Mouse (Mus musculus) embryonic facial prominence, embryonic 13.5 days (tissue): ENCODE measurements around the gene Ltbp4. TPM values are rescaled to one million over a fixed set of nuclear protein-coding genes. Genes with fewer than 3 reads are reported as not detected.

Source experiments
- ATAC-seq: fragments of 200-750 bp; cut with Nextera tagmentation; 2 replicates; pipeline ENCODE4 v1.8.0; 2017; ENCODE audit warnings: low read depth; ENCODE audit not compliant: insufficient number of reproducible peaks, insufficient read depth, low FRiP score, low TSS enrichment
- H3K27ac ChIP-seq: fragments of 300-500 bp; sonication (generic); 2 replicates; pipeline ENCODE4 v1.5.1; 2015; ENCODE audit warnings: moderate library complexity, mild to moderate bottlenecking, inconsistent platforms
- H3K27me3 ChIP-seq: fragments of 300-500 bp; sonication (generic); 2 replicates; pipeline ENCODE4 v1.6.1; 2015; ENCODE audit warnings: mild to moderate bottlenecking, inconsistent platforms
- H3K36me3 ChIP-seq: fragments of 300-500 bp; sonication (generic); 2 replicates; pipeline ENCODE4 v1.6.1; 2015; ENCODE audit warnings: mild to moderate bottlenecking, inconsistent platforms
- H3K4me1 ChIP-seq: fragments of 300-500 bp; sonication (generic); 2 replicates; pipeline ENCODE4 v1.6.1; 2015; ENCODE audit warnings: inconsistent platforms
- H3K4me2 ChIP-seq: fragments of 300-500 bp; sonication (generic); 2 replicates; pipeline ENCODE4 v1.6.1; 2015; ENCODE audit warnings: moderate library complexity, mild to moderate bottlenecking, inconsistent platforms
- H3K4me3 ChIP-seq: fragments of 300-500 bp; sonication (generic); 2 replicates; pipeline ENCODE4 v1.5.1; 2015; ENCODE audit warnings: mild to moderate bottlenecking, inconsistent platforms
- H3K9ac ChIP-seq: fragments of 300-500 bp; sonication (generic); 2 replicates; pipeline ENCODE4 v1.6.1; 2015; ENCODE audit warnings: mild to moderate bottlenecking, inconsistent platforms
- H3K9me3 ChIP-seq: fragments of 300-500 bp; sonication (generic); 2 replicates; pipeline ENCODE4 v1.6.1; 2016; ENCODE audit warnings: inconsistent platforms
- WGBS: fragments of 180-500 bp; shearing (Covaris S2); methylation state at CpG from one replicate; pipeline ENCODE4 v1.1.7; 2015; ENCODE audit warnings: mixed read lengths; 5-methylcytosine and 5-hydroxymethylcytosine counted together
- polyA plus RNA-seq: library from polyadenylated mRNA; unstranded; fragments of >200 nt; fragmentation: Nextera tagmentation; extraction: Ambion mirVana; gene quantifications from 2 replicates; pipeline ENCODE4 v1.2.1, GENCODE M21; 2015

The Ltbp4 gene
- polyA plus RNA-seq, 1 experiment from 2014 or later = 32.0 TPM

DNA sequence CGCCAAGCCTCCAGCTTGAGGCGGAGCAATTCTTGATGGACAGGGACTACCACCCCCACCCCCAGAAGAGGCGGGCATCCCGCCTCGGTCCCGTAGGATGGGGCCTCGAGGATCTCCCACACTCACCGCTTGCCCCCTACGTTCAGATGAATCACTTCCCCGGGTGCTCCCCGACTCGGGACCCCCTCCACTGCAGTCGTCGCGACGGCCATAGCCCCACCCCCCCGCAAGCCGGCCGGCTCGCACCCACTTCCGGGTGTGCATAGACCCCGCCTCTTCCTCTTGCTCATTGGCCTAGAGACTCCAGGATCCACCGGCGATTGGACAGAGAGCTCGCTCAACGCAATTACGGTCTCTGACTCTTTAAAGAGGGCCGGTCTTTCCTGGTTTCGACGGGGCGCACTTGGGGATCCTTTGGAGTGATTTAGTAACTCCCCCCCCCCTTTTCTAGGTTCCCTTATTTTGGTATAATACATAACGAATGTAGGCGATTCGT lies 18.3 kb upstream of the Ltbp4 start, which contains the start of gene Shkbp1:
TSS of gene Shkbp1 (minus strand) at position 275 of the 496 bp plus-strand sequence.
- peak within 1 kb of the TSS; percentile 76 for H3K4me2 ChIP-seq
- WGBS = under 1% methylated on average over 34 of the region's 34 CpGs
- ATAC-seq = peak; percentile 88
- H3K9ac ChIP-seq = peak within 1 kb of the TSS; percentile 76
- no peaks in the 10 kb centered on the region for H3K9me3 ChIP-seq
- peak within 1 kb of the TSS; percentile 73 for H3K27ac ChIP-seq
- H3K4me1 ChIP-seq = peaks cover 20% of the 10 kb centered on the region
- peaks cover 26% of the 10 kb centered on the region for H3K27me3 ChIP-seq
- peaks cover 29% of the 10 kb centered on the region for H3K36me3 ChIP-seq
- peak within 1 kb of the TSS; percentile 68 for H3K4me3 ChIP-seq

DNA sequence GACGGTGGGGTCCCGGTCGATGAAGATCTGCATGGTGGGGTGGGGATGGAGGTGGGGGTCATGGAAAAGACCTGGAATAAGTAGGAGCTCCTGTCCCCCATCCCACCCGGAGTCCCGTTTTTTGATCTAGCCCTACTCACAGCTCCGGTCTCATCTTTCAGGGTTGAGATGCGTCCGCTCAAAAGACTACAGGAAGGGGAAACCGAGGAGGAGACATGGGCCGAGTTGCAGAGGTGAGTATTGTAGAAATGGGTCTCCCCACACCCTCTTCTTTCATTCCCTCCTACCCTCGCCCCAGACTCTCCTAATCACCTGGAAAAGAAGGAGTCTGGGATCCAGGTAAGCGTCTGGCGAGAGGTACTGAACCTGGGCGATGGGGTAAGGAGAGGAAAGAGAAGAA lies 17.8 kb upstream of the Ltbp4 start:
- H3K27me3 ChIP-seq = peaks cover 26% of the 10 kb centered on the region
- H3K4me3 ChIP-seq = peak overlapping the region; percentile 68
- no peaks in the 10 kb centered on the region for H3K9me3 ChIP-seq
- peak overlapping the region; percentile 76 for H3K9ac ChIP-seq
- WGBS = 6% methylated on average over 14 of the region's 14 CpGs
- peak overlapping the region; percentile 76 for H3K4me2 ChIP-seq
- H3K27ac ChIP-seq = peak overlapping the region; percentile 73
- no peak for ATAC-seq
- peaks cover 34% of the 10 kb centered on the region for H3K36me3 ChIP-seq
- peaks cover 20% of the 10 kb centered on the region for H3K4me1 ChIP-seq

DNA sequence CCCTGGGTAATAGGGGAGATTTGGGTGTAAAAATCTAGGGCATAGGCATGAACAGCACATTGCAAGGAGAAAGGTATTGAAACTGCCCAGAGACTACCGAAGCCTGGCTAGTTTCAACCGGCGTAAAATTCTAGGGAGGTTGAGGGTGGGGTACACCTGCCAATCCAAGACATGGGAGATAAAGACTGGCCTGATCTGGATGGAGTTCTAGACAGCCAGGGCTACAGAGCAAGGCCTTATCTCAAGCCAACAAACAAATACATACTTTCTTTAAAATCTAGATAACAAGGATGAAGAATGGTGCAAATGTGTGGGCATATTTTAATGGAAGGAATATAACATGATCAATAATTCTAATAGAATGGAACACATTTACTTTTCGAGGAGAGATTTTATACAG lies 17.3 kb upstream of the Ltbp4 start:
- no peak for ATAC-seq
- Histone ChIP-seq H3K9me3 (no peaks in the 10 kb centered on the region), H3K36me3 (peaks cover 37% of the 10 kb centered on the region), H3K27ac (no peak overlapping the region), H3K4me3 (peak overlapping the region; percentile 68), H3K27me3 (peaks cover 26% of the 10 kb centered on the region), H3K9ac (peak overlapping the region; percentile 76; the same call in 1 of the 2 replicates), H3K4me2 (peak overlapping the region; percentile 76), H3K4me1 (peaks cover 20% of the 10 kb centered on the region)
- 47% methylated on average over 4 of the region's 4 CpGs for WGBS

DNA sequence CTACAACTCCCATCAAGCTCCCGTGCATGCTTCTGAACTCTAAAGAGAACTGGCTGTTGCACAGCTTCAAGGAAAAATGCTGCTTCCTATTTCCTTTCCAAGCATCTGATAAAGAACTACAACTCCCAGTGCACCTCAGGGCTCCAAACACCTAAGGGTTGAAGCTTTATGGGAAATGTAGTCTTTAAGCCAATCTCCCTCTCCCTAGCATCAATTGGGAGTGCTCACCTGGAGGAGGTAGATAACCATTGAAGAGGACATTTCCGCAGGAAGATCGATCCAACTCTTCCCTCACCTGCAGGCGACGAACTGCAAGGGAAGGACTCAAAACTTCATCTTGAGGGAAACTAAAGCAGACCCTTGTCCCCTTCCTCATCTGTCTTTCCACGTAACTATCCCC lies 16.7 kb upstream of the Ltbp4 start:
- H3K4me2 ChIP-seq = peak overlapping the region; percentile 76
- no peak overlapping the region for H3K9ac ChIP-seq
- peaks cover 43% of the 10 kb centered on the region for H3K36me3 ChIP-seq
- peak overlapping the region; percentile 68 for H3K4me3 ChIP-seq
- no peak overlapping the region for H3K27ac ChIP-seq
- no peak for ATAC-seq
- H3K4me1 ChIP-seq = peaks cover 20% of the 10 kb centered on the region
- WGBS = 30% methylated on average over 6 of the region's 6 CpGs
- no peaks in the 10 kb centered on the region for H3K9me3 ChIP-seq
- H3K27me3 ChIP-seq = peaks cover 26% of the 10 kb centered on the region

DNA sequence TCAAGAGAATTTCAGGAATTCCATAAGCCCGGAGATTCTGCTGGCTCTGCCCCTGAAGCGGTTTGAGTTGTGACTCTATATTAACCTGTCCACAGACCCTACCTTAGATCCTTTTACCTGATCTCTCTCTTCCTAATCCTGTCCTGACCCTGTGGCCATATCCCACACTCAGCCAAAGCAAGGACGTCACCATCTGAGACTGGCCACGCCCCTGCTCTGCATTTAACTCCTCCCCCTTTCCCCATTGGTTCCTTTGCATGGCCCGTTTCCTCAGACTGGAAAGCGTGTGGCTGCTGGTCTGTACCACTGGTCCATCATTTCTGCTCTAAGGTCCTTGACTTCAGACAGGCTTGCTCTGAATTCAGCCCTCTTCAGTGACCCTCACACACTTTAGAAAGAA lies 8.0 kb upstream of the Ltbp4 start:
- ATAC-seq = no peak
- H3K9me3 ChIP-seq = no peaks in the 10 kb centered on the region
- peaks cover 83% of the 10 kb centered on the region for H3K36me3 ChIP-seq
- no peak overlapping the region for H3K27ac ChIP-seq
- no peaks in the 10 kb centered on the region for H3K27me3 ChIP-seq
- H3K9ac ChIP-seq = no peak overlapping the region
- no peak overlapping the region for H3K4me2 ChIP-seq
- 23% methylated on average over 6 of the region's 6 CpGs for WGBS
- H3K4me3 ChIP-seq = no peak overlapping the region
- no peaks in the 10 kb centered on the region for H3K4me1 ChIP-seq

DNA sequence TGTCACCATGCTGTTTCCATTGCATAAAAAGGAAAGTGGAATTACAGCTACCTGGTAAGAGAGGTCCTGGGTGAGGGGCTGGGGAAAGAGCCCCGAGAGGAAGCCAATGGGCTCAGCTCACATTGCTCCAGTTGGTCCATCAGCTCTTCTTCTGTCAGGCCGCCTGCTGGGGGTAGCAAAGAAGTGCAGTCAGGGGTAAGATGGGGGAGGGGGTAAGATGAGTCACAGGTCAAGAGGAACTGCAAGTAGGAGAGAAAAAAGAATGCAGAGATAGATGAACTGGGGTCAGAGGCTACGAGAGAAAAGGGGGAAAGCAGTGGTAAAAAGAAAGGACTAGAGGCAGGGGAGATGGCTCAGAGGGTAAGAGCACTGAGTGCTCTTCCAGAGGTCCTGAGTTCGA lies 5.1 kb upstream of the Ltbp4 start:
- H3K4me3 ChIP-seq = no peak overlapping the region
- no peak overlapping the region for H3K9ac ChIP-seq
- WGBS = 48% methylated on average over 4 of the region's 4 CpGs
- no peak overlapping the region for H3K27ac ChIP-seq
- peaks cover 15% of the 10 kb centered on the region for H3K27me3 ChIP-seq
- no peak overlapping the region for H3K4me2 ChIP-seq
- H3K36me3 ChIP-seq = peaks cover 56% of the 10 kb centered on the region
- no peaks in the 10 kb centered on the region for H3K9me3 ChIP-seq
- H3K4me1 ChIP-seq = peaks cover 4% of the 10 kb centered on the region
- ATAC-seq = no peak

DNA sequence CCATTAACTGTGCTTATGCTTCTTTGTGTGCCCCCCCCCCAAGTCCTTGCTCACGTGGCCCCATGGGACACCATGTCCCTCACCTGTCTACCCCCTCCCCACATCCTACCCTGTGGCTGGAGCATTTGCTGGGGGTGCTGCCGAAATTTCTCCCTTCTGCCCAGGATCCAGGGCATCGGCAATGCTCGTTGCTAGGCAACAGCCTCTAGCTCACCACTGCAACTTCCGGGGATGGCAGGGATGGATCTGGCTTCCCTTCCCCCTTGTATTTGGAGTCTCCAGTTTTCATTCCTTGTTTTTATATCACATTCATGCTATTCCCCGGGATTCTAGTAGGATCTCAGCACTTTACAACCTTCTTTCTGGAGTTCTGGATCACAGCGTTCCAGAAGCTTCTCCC lies 2.0 kb upstream of the Ltbp4 start:
- 33% methylated on average over 7 of the region's 7 CpGs for WGBS
- H3K9ac ChIP-seq = no peak overlapping the region
- H3K36me3 ChIP-seq = peaks cover 31% of the 10 kb centered on the region
- H3K27ac ChIP-seq = no peak overlapping the region
- H3K27me3 ChIP-seq = peaks cover 35% of the 10 kb centered on the region
- peaks cover 29% of the 10 kb centered on the region for H3K4me1 ChIP-seq
- H3K4me3 ChIP-seq = no peak overlapping the region
- H3K9me3 ChIP-seq = no peaks in the 10 kb centered on the region
- no peak overlapping the region for H3K4me2 ChIP-seq
- ATAC-seq = no peak

DNA sequence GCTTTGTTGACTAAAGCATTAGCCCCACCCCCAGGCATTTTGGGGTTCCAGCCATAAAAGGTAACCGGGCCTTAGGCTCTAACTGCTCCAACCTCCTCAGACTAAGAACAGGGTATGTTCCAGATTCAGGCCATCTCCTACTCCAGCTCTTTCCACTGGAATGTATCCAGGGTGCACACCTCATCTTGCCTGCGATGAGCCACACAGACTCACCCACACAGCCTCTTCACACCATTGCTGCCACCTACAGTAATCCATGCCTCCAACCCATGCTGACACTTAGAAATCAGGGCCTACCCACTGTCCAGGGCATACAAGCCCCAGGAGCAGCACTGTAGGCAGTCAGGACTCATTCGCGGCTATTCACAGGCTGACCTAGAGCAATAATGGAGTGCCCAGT lies 1.6 kb upstream of the Ltbp4 start:
- no peak overlapping the region for H3K4me2 ChIP-seq
- no peak overlapping the region for H3K4me3 ChIP-seq
- no peaks in the 10 kb centered on the region for H3K9me3 ChIP-seq
- H3K27ac ChIP-seq = no peak overlapping the region
- H3K36me3 ChIP-seq = peaks cover 27% of the 10 kb centered on the region
- H3K9ac ChIP-seq = no peak overlapping the region
- WGBS = 69% methylated on average over 4 of the region's 4 CpGs
- peaks cover 33% of the 10 kb centered on the region for H3K4me1 ChIP-seq
- peaks cover 39% of the 10 kb centered on the region for H3K27me3 ChIP-seq
- ATAC-seq = no peak

DNA sequence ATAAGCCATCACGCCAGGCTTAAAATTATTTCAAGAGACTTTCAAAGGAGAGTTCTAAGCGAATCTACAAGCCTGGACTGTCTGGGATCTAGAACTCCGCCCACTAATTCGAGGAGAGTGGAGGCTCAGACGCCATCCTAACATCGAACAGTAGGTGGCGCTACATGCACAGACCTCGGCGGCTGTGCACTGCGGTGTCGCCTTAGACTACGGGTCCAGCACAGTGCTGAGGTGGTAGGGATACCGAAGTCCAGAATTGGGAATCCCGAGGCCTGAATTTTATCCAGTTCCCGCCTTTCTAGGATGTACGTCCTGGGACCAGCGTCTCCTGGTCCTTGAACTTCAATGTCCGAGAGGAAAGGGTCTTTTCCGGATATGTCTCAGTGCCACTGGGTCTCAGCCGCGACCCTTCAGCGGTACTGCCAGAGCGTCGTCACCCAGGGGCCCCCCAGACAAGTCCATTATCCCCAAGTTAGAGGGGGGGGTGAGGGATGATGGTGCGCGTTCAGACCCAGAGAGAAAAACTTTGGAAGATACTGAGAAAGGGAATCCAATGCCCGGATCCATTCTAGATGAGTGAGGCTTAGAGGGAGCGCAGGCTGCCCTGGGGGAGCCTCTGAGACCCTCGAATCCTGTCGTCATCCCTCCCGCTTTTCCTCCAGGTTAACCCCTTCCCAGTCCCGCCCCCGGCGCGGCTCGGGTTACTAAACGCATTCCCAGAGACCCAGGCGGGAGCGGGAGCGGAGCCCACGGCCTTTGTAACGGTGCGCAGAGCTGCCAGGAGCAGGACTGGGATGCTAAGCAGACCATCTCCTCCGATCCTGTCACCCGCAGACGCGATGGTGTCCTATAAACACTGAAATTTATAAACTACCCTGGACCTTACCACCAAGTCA lies 1.3 kb downstream of the Ltbp4 start:
- Histone ChIP-seq H3K36me3 (peaks cover 2% of the 10 kb centered on the region), H3K4me2 (peak overlapping the region; percentile 85), H3K27ac (peak overlapping the region; percentile 45), H3K4me3 (peak overlapping the region; percentile 47), H3K9me3 (no peaks in the 10 kb centered on the region), H3K9ac (peak overlapping the region; percentile 70), H3K27me3 (peaks cover 68% of the 10 kb centered on the region), H3K4me1 (peaks cover 61% of the 10 kb centered on the region)
- whole genome bisulfite sequencing = under 1% methylated on average over 47 of the region's 47 CpGs
- peak; percentile 69 for ATAC-seq

DNA sequence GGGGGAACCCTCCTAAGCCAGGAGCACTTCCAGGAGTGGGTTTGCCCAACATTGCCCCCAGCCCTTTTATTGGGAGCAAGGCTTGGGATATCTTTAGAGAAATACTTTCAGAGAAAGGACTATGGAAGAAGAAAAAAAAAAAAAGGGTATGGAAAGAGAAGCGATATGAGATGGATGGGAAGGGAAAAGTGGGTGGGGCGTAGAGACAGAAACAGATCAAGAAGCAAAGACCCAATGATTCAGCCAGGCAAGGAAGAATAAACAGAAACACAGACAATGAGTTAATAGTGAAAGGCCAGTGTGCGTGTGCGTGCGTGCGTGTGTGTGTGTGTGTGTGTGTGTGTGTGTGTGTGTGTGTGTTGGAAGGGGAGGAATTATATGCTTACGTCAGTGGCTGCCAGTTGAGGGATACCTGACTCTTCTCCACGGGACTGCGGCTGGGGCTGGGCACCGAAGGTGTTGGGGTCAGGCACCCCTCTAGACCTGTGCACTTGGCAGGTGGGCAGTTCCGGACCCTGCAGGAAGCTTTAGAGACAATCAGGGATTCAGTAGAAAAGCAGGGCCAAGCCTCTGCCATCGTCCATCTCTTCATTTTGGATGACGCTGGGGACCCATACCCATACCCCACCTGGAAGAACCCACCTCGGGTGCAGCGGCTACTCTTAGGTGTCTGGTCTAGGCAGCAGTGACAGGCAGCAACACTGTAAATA lies 2.3 kb downstream of the Ltbp4 start:
- Histone ChIP-seq H3K9me3 (no peaks in the 10 kb centered on the region), H3K27me3 (peaks cover 78% of the 10 kb centered on the region), H3K4me3 (peak overlapping the region; percentile 61), H3K27ac (no peak overlapping the region), H3K4me1 (peaks cover 71% of the 10 kb centered on the region), H3K9ac (no peak overlapping the region), H3K4me2 (peak overlapping the region; percentile 93), H3K36me3 (no peaks in the 10 kb centered on the region)
- 52% methylated on average over 15 of the region's 15 CpGs for WGBS
- no peak for ATAC-seq

DNA sequence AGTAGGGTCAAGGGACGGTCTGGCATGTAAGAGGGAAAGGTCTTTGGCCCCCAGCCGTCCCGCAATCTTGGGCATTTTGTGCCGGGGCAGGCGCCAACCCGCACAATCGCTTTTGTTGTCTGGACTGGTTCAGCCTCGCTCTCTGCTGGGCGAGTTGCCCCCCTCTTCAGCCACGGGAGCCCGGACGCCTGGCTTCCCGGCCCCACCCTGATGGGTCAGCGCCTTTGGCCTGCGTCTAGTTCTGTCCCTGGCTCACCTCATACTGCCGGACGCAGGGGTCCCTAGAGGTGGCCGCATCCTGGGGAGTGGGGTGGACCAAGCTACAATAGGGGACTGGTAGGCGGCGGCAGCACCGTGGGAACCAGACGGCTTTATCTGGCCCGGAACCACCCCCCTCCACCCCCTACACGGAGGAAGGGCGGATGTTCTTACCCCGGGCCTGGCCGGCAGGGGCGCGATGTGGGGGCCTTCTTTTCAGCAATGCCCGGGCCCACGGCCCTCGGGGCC lies 3.0 kb downstream of the Ltbp4 start:
- peak overlapping the region; percentile 61 for H3K4me3 ChIP-seq
- no peaks in the 10 kb centered on the region for H3K36me3 ChIP-seq
- H3K27me3 ChIP-seq = peaks cover 83% of the 10 kb centered on the region
- peak overlapping the region; percentile 93 for H3K4me2 ChIP-seq
- no peak overlapping the region for H3K27ac ChIP-seq
- 2% methylated on average over 32 of the region's 32 CpGs for WGBS
- H3K9me3 ChIP-seq = no peaks in the 10 kb centered on the region
- no peak overlapping the region; the same call in 1 of the 2 replicates for H3K9ac ChIP-seq
- peaks cover 77% of the 10 kb centered on the region for H3K4me1 ChIP-seq
- no peak for ATAC-seq
